Mouse (Mus musculus): ENCODE data around the gene Smox. TPM values are rescaled to one million over a fixed set of nuclear protein-coding genes. Genes with fewer than 3 reads are reported as not detected.

The Smox gene
- polyA plus RNA-seq, 1 experiment, result 213 TPM

GRCm38 (mm10) chr2:131497224-131497856 is 6.0 kb downstream of the Smox start:
- WGBS, result 73% methylated on average over 4 of the region's 4 CpGs
- TF ChIP-seq POLR2A (IDR thresholded peaks at IDR 0.05; ENCODE audit: borderline replicate concordance, control insufficient read depth, low read depth, low read length), result no peak
- no peak for TF ChIP-seq CTCF (IDR thresholded peaks at IDR 0.05; ENCODE audit: control insufficient read depth, insufficient read depth, low read length)
- Histone ChIP-seq H3K4me3 (replicated peaks; ENCODE audit: control insufficient read depth, low read depth, low read length) (peak overlapping the region; percentile 4), H3K27ac (ENCODE audit: control insufficient read depth, insufficient read depth, low read depth, low read length, poor library complexity) (peak overlapping the region; percentile 93), H3K4me1 (ENCODE audit: control insufficient read depth, insufficient read depth, low read length) (peaks cover 5% of the 10 kb centered on the region; the same call in 1 of the 2 replicates)

GRCm38 (mm10) chr2:131498219-131498618 is 6.9 kb downstream of the Smox start:
- TF ChIP-seq CTCF (IDR thresholded peaks at IDR 0.05; ENCODE audit: control insufficient read depth, insufficient read depth, low read length) (no peak), POLR2A (IDR thresholded peaks at IDR 0.05; ENCODE audit: borderline replicate concordance, control insufficient read depth, low read depth, low read length) (no peak)
- 75% methylated on average over 7 of the region's 7 CpGs for WGBS
- peak overlapping the region; percentile 11; the same call in 1 of the 2 replicates for H3K27ac ChIP-seq (ENCODE audit: control insufficient read depth, insufficient read depth, low read depth, low read length, poor library complexity)
- peaks cover 5% of the 10 kb centered on the region; the same call in 1 of the 2 replicates for H3K4me1 ChIP-seq (ENCODE audit: control insufficient read depth, insufficient read depth, low read length)
- no peak overlapping the region for H3K4me3 ChIP-seq (replicated peaks; ENCODE audit: control insufficient read depth, low read depth, low read length)

- WGBS, result 74% methylated on average over 5 of the region's 5 CpGs
- Histone ChIP-seq H3K27ac (ENCODE audit: control insufficient read depth, insufficient read depth, low read depth, low read length, poor library complexity) (no peak overlapping the region; the same call in 1 of the 2 replicates), H3K4me1 (ENCODE audit: control insufficient read depth, insufficient read depth, low read length) (peaks cover 5% of the 10 kb centered on the region; the same call in 1 of the 2 replicates), H3K4me3 (replicated peaks; ENCODE audit: control insufficient read depth, low read depth, low read length) (no peak overlapping the region)
- TF ChIP-seq CTCF (IDR thresholded peaks at IDR 0.05; ENCODE audit: control insufficient read depth, insufficient read depth, low read length), result no peak
- no peak for TF ChIP-seq POLR2A (IDR thresholded peaks at IDR 0.05; ENCODE audit: borderline replicate concordance, control insufficient read depth, low read depth, low read length)
Observed at GRCm38 (mm10) chr2:131499290-131499845, 8.1 kb downstream of the Smox start.

GRCm38 (mm10) chr2:131501886-131502285 is 10.6 kb downstream of the Smox start:
- WGBS, result 69% methylated on average over 5 of the region's 5 CpGs
- H3K4me1 ChIP-seq (ENCODE audit: control insufficient read depth, insufficient read depth, low read length), result peaks cover 5% of the 10 kb centered on the region; the same call in 1 of the 2 replicates
- TF ChIP-seq CTCF (IDR thresholded peaks at IDR 0.05; ENCODE audit: control insufficient read depth, insufficient read depth, low read length) (no peak), POLR2A (IDR thresholded peaks at IDR 0.05; ENCODE audit: borderline replicate concordance, control insufficient read depth, low read depth, low read length) (no peak)
- no peak overlapping the region for H3K4me3 ChIP-seq (replicated peaks; ENCODE audit: control insufficient read depth, low read depth, low read length)
- no peak overlapping the region for H3K27ac ChIP-seq (ENCODE audit: control insufficient read depth, insufficient read depth, low read depth, low read length, poor library complexity)

GRCm38 (mm10) chr2:131502561-131502960 is 11.3 kb downstream of the Smox start:
- 57% methylated on average over 5 of the region's 5 CpGs for WGBS
- Histone ChIP-seq H3K27ac (ENCODE audit: control insufficient read depth, insufficient read depth, low read depth, low read length, poor library complexity) (no peak overlapping the region), H3K4me1 (ENCODE audit: control insufficient read depth, insufficient read depth, low read length) (peaks cover 5% of the 10 kb centered on the region; the same call in 1 of the 2 replicates), H3K4me3 (replicated peaks; ENCODE audit: control insufficient read depth, low read depth, low read length) (no peak overlapping the region)
- no peak for TF ChIP-seq POLR2A (IDR thresholded peaks at IDR 0.05; ENCODE audit: borderline replicate concordance, control insufficient read depth, low read depth, low read length)
- no peak for TF ChIP-seq CTCF (IDR thresholded peaks at IDR 0.05; ENCODE audit: control insufficient read depth, insufficient read depth, low read length)

- Histone ChIP-seq H3K4me3 (replicated peaks; ENCODE audit: control insufficient read depth, low read depth, low read length) (no peak overlapping the region), H3K27ac (ENCODE audit: control insufficient read depth, insufficient read depth, low read depth, low read length, poor library complexity) (no peak overlapping the region), H3K4me1 (ENCODE audit: control insufficient read depth, insufficient read depth, low read length) (peaks cover 5% of the 10 kb centered on the region)
- TF ChIP-seq POLR2A (IDR thresholded peaks at IDR 0.05; ENCODE audit: borderline replicate concordance, control insufficient read depth, low read depth, low read length) (no peak), CTCF (IDR thresholded peaks at IDR 0.05; ENCODE audit: control insufficient read depth, insufficient read depth, low read length) (no peak)
Observed at GRCm38 (mm10) chr2:131505431-131505830, 14.1 kb downstream of the Smox start.

GRCm38 (mm10) chr2:131506358-131506757 is 15.1 kb downstream of the Smox start:
- no peak overlapping the region for H3K27ac ChIP-seq (ENCODE audit: control insufficient read depth, insufficient read depth, low read depth, low read length, poor library complexity)
- peaks cover 5% of the 10 kb centered on the region for H3K4me1 ChIP-seq (ENCODE audit: control insufficient read depth, insufficient read depth, low read length)
- no peak overlapping the region for H3K4me3 ChIP-seq (replicated peaks; ENCODE audit: control insufficient read depth, low read depth, low read length)
- no peak for TF ChIP-seq POLR2A (IDR thresholded peaks at IDR 0.05; ENCODE audit: borderline replicate concordance, control insufficient read depth, low read depth, low read length)
- no peak for TF ChIP-seq CTCF (IDR thresholded peaks at IDR 0.05; ENCODE audit: control insufficient read depth, insufficient read depth, low read length)
- WGBS, result 96% methylated on average over 3 of the region's 3 CpGs

- WGBS, result 38% methylated on average over 2 of the region's 2 CpGs
- Histone ChIP-seq H3K4me3 (replicated peaks; ENCODE audit: control insufficient read depth, low read depth, low read length) (no peak overlapping the region), H3K27ac (ENCODE audit: control insufficient read depth, insufficient read depth, low read depth, low read length, poor library complexity) (no peak overlapping the region), H3K4me1 (ENCODE audit: control insufficient read depth, insufficient read depth, low read length) (peaks cover 5% of the 10 kb centered on the region)
- no peak for TF ChIP-seq POLR2A (IDR thresholded peaks at IDR 0.05; ENCODE audit: borderline replicate concordance, control insufficient read depth, low read depth, low read length)
Observed at GRCm38 (mm10) chr2:131508501-131508900, 17.2 kb downstream of the Smox start.

Measured in bone marrow, adult 2 months (tissue).